ENCODE assay signal across 9 mouse cellular contexts in the genomic region with DNA sequence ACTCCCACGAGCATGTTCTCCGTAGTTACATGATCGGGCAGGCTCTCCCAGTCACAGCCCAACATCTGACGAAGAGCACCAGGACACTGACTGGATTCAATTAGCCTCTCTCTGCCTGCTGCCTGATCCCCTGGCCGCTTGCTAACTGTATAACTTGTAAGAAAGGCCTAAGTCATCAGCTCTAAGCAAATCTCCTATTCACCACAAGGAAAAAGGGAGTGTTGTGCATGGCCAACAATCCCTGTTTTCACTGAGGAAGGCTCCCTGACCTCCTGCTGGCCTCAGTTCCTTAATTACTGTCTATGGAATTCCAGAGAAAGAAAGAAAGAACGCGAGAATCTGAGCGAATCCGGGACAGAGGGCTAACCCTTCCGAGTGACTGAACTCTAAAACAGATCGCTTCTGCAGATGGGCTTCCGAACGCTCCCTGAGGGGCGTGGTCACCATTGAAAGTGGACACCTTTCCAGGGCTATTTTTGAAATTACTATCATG.
DNase-seq lines count a peak whose midpoint lies in the region; ATAC-seq and TF ChIP-seq lines count a peak whose summit lies in the region.
"Had no signal": no experiment of that assay in that cellular context is flagged by ENCODE, and none has a peak within 500 bp of the region (broad histone marks: within the 10 kb centered on the region; RNA-seq: fewer than 3 reads in every experiment).

No protein-coding gene starts in this region.

- no peaks in the 10 kb centered on the region for H3K36me3 ChIP-seq in embryonic facial prominence, embryonic 11.5 days (replicated peaks; ENCODE audit: control insufficient read depth, insufficient read depth, low read depth, low read length)
- no peaks in the 10 kb centered on the region; the same call in 1 of the 2 replicates for H3K36me3 ChIP-seq in heart, embryonic 12.5 days
- no peaks in the 10 kb centered on the region for H3K36me3 ChIP-seq in neural tube, embryonic 12.5 days
- H3K36me3 ChIP-seq: G1E had no signal

- WGBS in embryonic facial prominence, embryonic 11.5 days, result 4% methylated on average over 14 of the region's 14 CpGs
- WGBS in heart, embryonic 12.5 days, result 22% methylated on average over 14 of the region's 14 CpGs
- WGBS in neural tube, embryonic 12.5 days, result 2% methylated on average over 14 of the region's 14 CpGs

- peak overlapping the region; percentile 72 for H3K27ac ChIP-seq in layer of hippocampus, adult 2 months
- H3K27ac ChIP-seq in embryonic facial prominence, embryonic 11.5 days (replicated peaks; ENCODE audit: low read depth, low read length), result peak overlapping the region; percentile 52; the same call in 1 of the 2 replicates
- H3K27ac ChIP-seq in heart, embryonic 12.5 days (ENCODE audit: poor library complexity, severe bottlenecking), result peak overlapping the region; percentile 38
- H3K27ac ChIP-seq in neural tube, embryonic 12.5 days, result peak overlapping the region; percentile 43

- peak overlapping the region; percentile 31 for H3K4me2 ChIP-seq in embryonic facial prominence, embryonic 11.5 days (ENCODE audit: low read depth, low read length)
- H3K4me2 ChIP-seq in heart, embryonic 12.5 days, result peak overlapping the region; percentile 70
- H3K4me2 ChIP-seq in neural tube, embryonic 12.5 days (replicated peaks), result peak overlapping the region; percentile 58

- no peak for TF ChIP-seq CTCF in layer of hippocampus, adult 2 months (conservative IDR thresholded peaks at IDR 0.05)

- DNase-seq in layer of hippocampus, adult 2 months (ENCODE audit: low spot score in 2 of 2), result no peak
- DNase-seq in layer of hippocampus, adult 8-10 months (ENCODE audit: low spot score in 2 of 2), result no peak
- DNase-seq in embryonic facial prominence, embryonic 11.5 days (ENCODE audit: low spot score), result peak; percentile 84
- DNase-seq in kidney, postnatal 25 days, result peak; percentile 39 to 57
- DNase-seq in thymus, postnatal 0 days (ENCODE audit: low spot score), result no peak
- no peak for DNase-seq in cerebellum, postnatal 36 days

- H3K4me1 ChIP-seq in embryonic facial prominence, embryonic 11.5 days (ENCODE audit: control insufficient read depth, insufficient read depth, low read length), result peaks cover 2% of the 10 kb centered on the region; the same call in 1 of the 2 replicates
- H3K4me1 ChIP-seq in heart, embryonic 12.5 days (replicated peaks), result peaks cover 33% of the 10 kb centered on the region
- H3K4me1 ChIP-seq in neural tube, embryonic 12.5 days, result peaks cover 50% of the 10 kb centered on the region

- peak overlapping the region; percentile 25; the same call in 1 of the 2 replicates for H3K4me3 ChIP-seq in layer of hippocampus, adult 2 months
- peak overlapping the region; percentile 16; the same call in 1 of the 2 replicates for H3K4me3 ChIP-seq in embryonic facial prominence, embryonic 11.5 days (ENCODE audit: low read depth, low read length)
- peak overlapping the region; percentile 35 for H3K4me3 ChIP-seq in heart, embryonic 12.5 days
- H3K4me3 ChIP-seq in neural tube, embryonic 12.5 days, result peak overlapping the region; percentile 40

- H3K27me3 ChIP-seq in embryonic facial prominence, embryonic 11.5 days (ENCODE audit: control insufficient read depth, insufficient read depth, low read length), result no peaks in the 10 kb centered on the region
- H3K27me3 ChIP-seq in heart, embryonic 12.5 days (replicated peaks), result no peaks in the 10 kb centered on the region
- H3K27me3 ChIP-seq in neural tube, embryonic 12.5 days (replicated peaks), result no peaks in the 10 kb centered on the region

- ATAC-seq in embryonic facial prominence, embryonic 11.5 days (replicated peaks; ENCODE audit: insufficient number of reproducible peaks, low FRiP score, low TSS enrichment, low read depth), result peak; percentile 74
- no peak for ATAC-seq in heart, embryonic 12.5 days (ENCODE audit: insufficient number of reproducible peaks, low FRiP score)
- ATAC-seq in neural tube, embryonic 12.5 days (ENCODE audit: low FRiP score, low read depth), result peak; percentile 65

- H3K9me3 ChIP-seq in embryonic facial prominence, embryonic 11.5 days (replicated peaks; ENCODE audit: control insufficient read depth, low read length), result no peaks in the 10 kb centered on the region
- H3K9me3 ChIP-seq in heart, embryonic 12.5 days (replicated peaks), result no peaks in the 10 kb centered on the region
- no peaks in the 10 kb centered on the region for H3K9me3 ChIP-seq in neural tube, embryonic 12.5 days

- 0 out of 2 replicates have a peak overlapping the region, but pooled peaks have one; percentile 6 for H3K9ac ChIP-seq in embryonic facial prominence, embryonic 11.5 days (replicated peaks; ENCODE audit: low read length)
- peak overlapping the region; percentile 57 for H3K9ac ChIP-seq in heart, embryonic 12.5 days
- H3K9ac ChIP-seq in neural tube, embryonic 12.5 days, result peak overlapping the region; percentile 52

Comparison
In these comparisons a context has a peak if more than half of its experiments do, and no peak if none do; other contexts are left out.
1. DNase-seq: peak in embryonic facial prominence, embryonic 11.5 days (single experiment) and kidney, postnatal 25 days (2 of 2); none in layer of hippocampus, adult 2 months (0 of 2), layer of hippocampus, adult 8-10 months (0 of 2), thymus, postnatal 0 days (single experiment) and cerebellum, postnatal 36 days (0 of 2).
2. H3K9ac ChIP-seq: peak in every context shown above with its lines; median percentile 57 in heart, embryonic 12.5 days; 52 in neural tube, embryonic 12.5 days; 6 in embryonic facial prominence, embryonic 11.5 days.
3. Peak in every context shown above with its lines, with median percentiles within 50 percentile points of each other: H3K27ac ChIP-seq, H3K4me3 ChIP-seq and H3K4me2 ChIP-seq.